Mouse (Mus musculus): ENCODE data around the gene Pole2.

DNA sequence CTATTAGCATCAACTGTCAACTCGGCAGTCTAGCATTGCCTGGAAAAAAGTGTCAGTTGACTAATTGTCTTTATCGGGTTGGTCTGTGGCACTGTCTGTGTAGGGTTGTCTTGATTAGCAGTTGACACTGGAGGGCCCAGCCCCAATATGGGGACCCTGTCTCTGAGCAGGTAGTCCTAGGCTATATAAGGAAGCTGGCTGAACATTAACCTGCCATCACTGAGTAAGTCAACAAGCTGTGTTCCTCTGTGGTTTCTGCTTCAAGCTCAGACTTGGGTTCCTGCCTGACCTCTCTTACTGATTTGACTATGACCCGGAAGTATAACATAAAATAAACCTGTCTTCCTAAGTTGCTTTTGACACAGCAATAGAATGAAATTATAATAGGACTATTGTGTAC, 52.0 kb downstream of the Pole2 start:
- TF ChIP-seq CTCF (IDR thresholded peaks at IDR 0.05; ENCODE audit: control insufficient read depth, insufficient read depth, insufficient replicate concordance, low read depth, low read length) (no peak), POLR2A (IDR thresholded peaks at IDR 0.05; ENCODE audit: control insufficient read depth, low read depth, low read length) (no peak)

All from testis, adult 2 months (tissue).